Comparison of ENCODE assay signal across 19 mouse cellular contexts in genomic region chrX:168643451-168643850, GRCm38 (mm10). TPM values are rescaled to one million over a fixed set of nuclear protein-coding genes. Genes with fewer than 3 reads are reported as not detected.
A peak's percentile ranks its signal among the peaks of the same experiment; 100 is the strongest.
DNase-seq lines count a peak whose midpoint lies in the region.
"Had no signal": no experiment of that assay in that cellular context is flagged by ENCODE, and none has a peak within 500 bp of the region (broad histone marks: within the 10 kb centered on the region; RNA-seq: fewer than 3 reads in every experiment).

No protein-coding gene starts in this region.

- H3K36me3 ChIP-seq in macrophage (ENCODE audit: inconsistent target): no peaks in the 10 kb centered on the region
- H3K36me3 ChIP-seq: embryonic facial prominence, embryonic 13.5 days; embryonic facial prominence, embryonic 15.5 days; forebrain, embryonic 15.5 days had no signal

- no peak overlapping the region for H3K4me3 ChIP-seq in macrophage (ENCODE audit: inconsistent target)
- H3K4me3 ChIP-seq: embryonic facial prominence, embryonic 13.5 days; embryonic facial prominence, embryonic 15.5 days; forebrain, embryonic 13.5 days; forebrain, embryonic 15.5 days had no signal

- WGBS in macrophage (ENCODE audit: missing documents): 100% methylated on average over 1 of the region's 1 CpGs

- H3K27ac ChIP-seq in macrophage: peak overlapping the region; percentile 15; the same call in 1 of the 2 replicates
- H3K27ac ChIP-seq: embryonic facial prominence, embryonic 13.5 days; embryonic facial prominence, embryonic 15.5 days; forebrain, embryonic 13.5 days; forebrain, embryonic 15.5 days had no signal

- H3K79me2 ChIP-seq in macrophage (ENCODE audit: inconsistent target): no peaks in the 10 kb centered on the region

- DNase-seq in adrenal gland, postnatal 10 days: peak; percentile 10
- DNase-seq in adrenal gland, postnatal 36 days: no peak
- DNase-seq in 3T3-L1 (ENCODE audit: low read depth, low spot score) (peak; percentile 66), adipocyte (ENCODE audit: low spot score) (peak; percentile 6), liver (no peak)
- no peak for DNase-seq in lung, postnatal 14 days
- DNase-seq: adrenal gland, adult 2 months; adrenal gland, postnatal 14 days; cerebellum, adult 11-12 months; cerebellum, adult 2 months; cerebellum, adult 9-10 months; cerebellum, postnatal 36 days; embryo, embryonic 11 days; forebrain, postnatal 0 days had no signal

RNA-seq across cellular contexts. Expression of gene Msl3, which starts 30.2 kb away (rescaled TPM):
- 10 to 100 TPM; 42.4 to 48.3 TPM for total RNA-seq in adrenal gland, postnatal 10 days (2021)
- total RNA-seq in adrenal gland, postnatal 36 days (2021): 10 to 100 TPM; 46.7 to 58.6 TPM
- total RNA-seq in macrophage (2018; cell fraction: chromatin; rRNA removed): 10 to 100 TPM in 21 of 26 experiments, 1 to 10 TPM in 5; 4.7 to 47.3 (median 16.2) TPM
- total RNA-seq in macrophage (2018; cell fraction: cytosol; rRNA removed): 10 to 100 TPM; 24.0 to 52.2 (median 30.5) TPM
- total RNA-seq in macrophage (2018; cell fraction: nucleus; rRNA removed): 10 to 100 TPM in 25 of 26 experiments, 1 to 10 TPM in 1; 9.4 to 49.3 (median 18.2) TPM
- polyA plus RNA-seq in macrophage (2018): 33.2 to 58.9 TPM (median 40.6 TPM) in 3 replicates

Comparison
In these comparisons a context has a peak if more than half of its experiments do, and no peak if none do; other contexts are left out.
1. DNase-seq: peak in adrenal gland, postnatal 10 days (single experiment), 3T3-L1 (single experiment) and adipocyte (single experiment); none in adrenal gland, postnatal 36 days (0 of 2), liver (single experiment) and lung, postnatal 14 days (single experiment).